Mouse (Mus musculus) neural tube, embryonic 11.5 days (tissue): ENCODE data around the gene Arid1b. TPM values are rescaled to one million over a fixed set of nuclear protein-coding genes. Genes with fewer than 3 reads are reported as not detected.

Source experiments
- ATAC-seq: fragments of 200-750 bp; cut with Nextera tagmentation; 2 replicates; pipeline ENCODE4 v1.8.0; 2017; ENCODE audit warnings: moderate number of reproducible peaks, mild to moderate bottlenecking, moderate TSS enrichment, moderate library complexity; ENCODE audit not compliant: insufficient read depth, low FRiP score, low TSS enrichment
- DNase-seq: peaks from one replicate; pipeline ENCODE4 v3.0.0-alpha.2; 2015; ENCODE audit warnings: low spot score
- H3K27ac ChIP-seq: fragments of 300-500 bp; sonication (generic); 2 replicates; pipeline ENCODE4 v1.5.1; 2014; ENCODE audit warnings: low read depth, mild to moderate bottlenecking, low read length
- H3K27me3 ChIP-seq: fragments of 300-500 bp; sonication (generic); 2 replicates; pipeline ENCODE4 v1.6.1; 2014; ENCODE audit warnings: mild to moderate bottlenecking, low read length, mixed read lengths; ENCODE audit not compliant: control insufficient read depth, insufficient read depth
- H3K36me3 ChIP-seq: fragments of 300-500 bp; sonication (generic); 2 replicates; pipeline ENCODE4 v1.6.1; 2014; ENCODE audit warnings: mild to moderate bottlenecking, low read length, moderate library complexity, mixed read lengths; ENCODE audit not compliant: control insufficient read depth, insufficient read depth
- H3K4me1 ChIP-seq: fragments of 300-500 bp; sonication (generic); 2 replicates; pipeline ENCODE4 v1.6.1; 2014; ENCODE audit warnings: low read length, mixed read lengths; ENCODE audit not compliant: control insufficient read depth, insufficient read depth
- H3K4me2 ChIP-seq: fragments of 300-500 bp; sonication (generic); 2 replicates; pipeline ENCODE4 v1.6.1; 2014; ENCODE audit warnings: low read depth, mild to moderate bottlenecking, moderate library complexity
- H3K4me3 ChIP-seq: fragments of 300-500 bp; sonication (generic); 2 replicates; pipeline ENCODE4 v1.5.1; 2014; ENCODE audit warnings: low read depth, low read length
- H3K9ac ChIP-seq: fragments of 300-500 bp; sonication (generic); 2 replicates; pipeline ENCODE4 v1.6.1; 2014; ENCODE audit warnings: mild to moderate bottlenecking, low read length
- H3K9me3 ChIP-seq: fragments of 300-500 bp; sonication (generic); 2 replicates; pipeline ENCODE4 v1.6.1; 2016; ENCODE audit warnings: low read length; ENCODE audit not compliant: control insufficient read depth
- WGBS: fragments of 180-500 bp; shearing (Covaris S2); extraction: QIAGEN DNeasy Blood & Tissue Kit; methylation state at CpG from one replicate; pipeline ENCODE4 v1.1.7; 2014; 5-methylcytosine and 5-hydroxymethylcytosine counted together
- polyA plus RNA-seq: library from polyadenylated mRNA; unstranded; fragments of >200 nt; fragmentation: Nextera tagmentation; extraction: Ambion mirVana; gene quantifications from 2 replicates; pipeline ENCODE4 v1.2.1, GENCODE M21; 2014

Arid1b gene
- polyA plus RNA-seq, 1 experiment from 2014 or later: 14.3 TPM

DNA sequence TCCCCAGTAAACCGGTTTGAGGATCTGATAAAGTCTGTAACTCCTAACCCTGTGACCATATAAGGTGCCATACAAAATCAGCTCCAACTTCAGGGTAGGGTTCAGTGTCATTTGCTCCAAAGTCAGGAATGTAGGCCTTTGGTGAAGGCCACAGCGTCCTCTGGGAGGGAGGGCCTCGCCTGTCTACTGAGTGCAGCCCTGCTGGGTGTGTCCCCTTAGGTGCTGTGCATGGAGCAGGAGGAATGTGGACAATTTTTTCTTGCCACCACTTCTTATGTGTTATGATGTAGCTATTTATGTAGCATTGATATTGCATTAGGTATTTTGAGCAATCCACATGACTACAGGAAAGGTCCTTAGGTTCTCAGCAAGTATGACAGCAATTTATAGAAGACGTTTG lies 124.0 kb downstream of the Arid1b start:
- H3K27ac ChIP-seq: no peak overlapping the region
- no peak overlapping the region for H3K4me3 ChIP-seq
- H3K9me3 ChIP-seq: no peaks in the 10 kb centered on the region
- DNase-seq (no peak), ATAC-seq (no peak)
- H3K4me2 ChIP-seq: no peak overlapping the region
- H3K9ac ChIP-seq: no peak overlapping the region
- WGBS: 90% methylated on average over 4 of the region's 4 CpGs
- no peaks in the 10 kb centered on the region for H3K4me1 ChIP-seq
- H3K27me3 ChIP-seq: no peaks in the 10 kb centered on the region
- H3K36me3 ChIP-seq: no peaks in the 10 kb centered on the region

DNA sequence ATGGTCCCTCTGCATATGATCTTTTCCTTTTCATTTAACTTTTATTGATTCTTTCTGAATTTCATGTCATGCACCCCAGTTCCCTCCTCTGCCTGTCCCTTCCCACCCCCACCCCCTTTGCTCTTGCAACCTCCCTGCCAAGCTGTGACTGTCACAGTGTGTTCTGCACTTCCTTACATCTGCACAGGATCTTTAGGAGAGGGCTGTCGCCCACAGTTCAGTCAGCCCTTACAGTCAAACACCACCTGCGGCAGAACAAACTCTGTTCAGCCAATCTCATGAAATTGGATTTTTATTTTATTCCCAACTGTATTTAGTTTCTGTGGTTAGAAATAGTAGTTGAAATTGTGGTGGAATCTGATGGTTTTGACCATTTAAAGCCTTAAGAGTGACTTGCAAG lies 130.5 kb downstream of the Arid1b start:
- no peak for ATAC-seq
- no peak for DNase-seq
- WGBS: 55% methylated on average over 2 of the region's 2 CpGs
- Histone ChIP-seq H3K27me3 (no peaks in the 10 kb centered on the region), H3K9me3 (no peaks in the 10 kb centered on the region), H3K4me3 (no peak overlapping the region), H3K9ac (no peak overlapping the region), H3K27ac (no peak overlapping the region), H3K4me1 (no peaks in the 10 kb centered on the region), H3K36me3 (no peaks in the 10 kb centered on the region), H3K4me2 (no peak overlapping the region)

DNA sequence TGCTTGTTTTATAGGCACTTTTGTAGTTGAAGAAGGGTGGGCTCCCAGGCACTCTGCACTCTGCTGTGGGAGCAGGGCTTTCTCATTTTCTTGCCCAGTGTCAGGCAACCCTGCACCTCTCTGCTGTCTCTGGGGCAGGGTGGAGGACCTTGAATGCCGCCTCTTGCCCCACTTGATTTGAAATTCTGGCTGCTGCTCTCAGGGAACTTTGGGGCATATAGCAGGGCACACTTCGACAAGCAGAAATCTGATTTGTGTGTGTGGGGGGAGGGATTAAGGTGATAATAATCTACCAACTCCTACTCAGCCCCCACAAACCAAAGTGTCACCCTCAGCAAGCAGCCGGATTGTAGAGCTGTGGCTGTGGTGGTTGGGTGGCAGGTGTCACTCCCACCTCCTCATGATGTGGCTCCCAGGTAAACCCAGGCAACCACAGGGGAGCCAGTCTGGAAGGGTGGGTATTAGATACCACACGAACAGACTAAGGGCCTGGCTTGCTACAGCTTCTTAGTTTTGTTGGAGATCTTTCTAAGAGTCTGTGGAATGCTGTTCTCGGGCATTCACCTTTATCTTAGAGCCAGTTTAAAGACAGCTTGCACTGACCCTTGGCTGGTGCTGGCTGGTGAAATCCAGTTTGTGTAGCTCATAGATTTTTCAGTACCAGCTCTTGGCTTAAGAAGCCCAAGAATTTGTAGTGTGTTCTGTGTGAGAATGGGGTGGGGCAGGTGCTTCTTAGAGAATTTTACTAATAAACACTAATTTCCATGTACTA lies 131.1 kb downstream of the Arid1b start:
- no peak for DNase-seq
- 80% methylated on average over 5 of the region's 5 CpGs for WGBS
- no peaks in the 10 kb centered on the region for H3K27me3 ChIP-seq
- H3K27ac ChIP-seq: no peak overlapping the region
- no peaks in the 10 kb centered on the region for H3K36me3 ChIP-seq
- no peak overlapping the region for H3K4me2 ChIP-seq
- H3K4me1 ChIP-seq: no peaks in the 10 kb centered on the region
- ATAC-seq: no peak
- no peak overlapping the region for H3K9ac ChIP-seq
- no peaks in the 10 kb centered on the region for H3K9me3 ChIP-seq
- H3K4me3 ChIP-seq: no peak overlapping the region

DNA sequence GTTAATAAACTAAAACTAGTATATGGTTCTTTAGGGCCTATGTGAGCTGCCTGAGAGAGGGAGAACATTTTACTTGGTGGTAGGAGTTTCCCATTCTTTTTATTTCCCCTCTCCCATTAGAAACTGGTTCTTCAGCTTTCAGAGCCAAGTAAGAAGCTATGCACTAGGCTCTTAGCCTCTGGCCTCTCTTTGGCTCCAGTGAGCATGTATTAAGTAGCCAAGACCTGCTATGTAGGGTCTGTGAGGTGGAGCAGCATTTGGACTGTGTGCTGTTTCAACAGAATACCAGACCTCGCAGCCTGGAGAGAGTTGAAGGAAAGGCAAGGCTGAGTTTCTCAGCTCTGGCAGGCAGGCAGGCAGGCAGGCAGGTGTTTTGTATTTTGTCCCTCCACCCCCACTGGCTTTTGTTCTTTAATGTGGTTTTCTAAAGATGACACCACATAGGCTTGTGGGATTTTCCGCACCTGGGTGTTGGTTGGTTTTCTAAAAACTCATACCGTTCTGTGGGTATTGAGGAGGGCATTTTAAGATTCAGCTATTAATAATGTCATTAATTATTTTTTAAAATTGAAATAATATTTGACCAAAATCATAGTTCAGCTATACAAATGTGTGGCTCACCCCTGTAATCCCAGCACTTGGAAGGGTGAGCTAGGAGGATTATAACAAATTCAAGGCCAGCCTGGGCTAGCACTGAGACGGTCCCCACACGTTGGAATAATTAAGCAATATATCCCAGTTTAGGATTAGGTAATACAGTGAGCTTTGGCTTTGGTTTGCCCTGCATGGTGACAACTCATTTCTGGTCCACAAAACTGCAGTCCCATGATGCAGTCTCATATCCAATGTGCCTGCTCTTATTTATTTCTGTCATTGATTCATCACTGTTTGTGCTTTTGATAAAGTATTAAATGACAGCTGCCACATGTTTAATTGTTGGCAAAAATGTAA lies 132.0 kb downstream of the Arid1b start:
- Histone ChIP-seq H3K4me3 (no peak overlapping the region), H3K9ac (no peak overlapping the region), H3K27ac (no peak overlapping the region), H3K4me1 (no peaks in the 10 kb centered on the region), H3K9me3 (no peaks in the 10 kb centered on the region), H3K36me3 (no peaks in the 10 kb centered on the region), H3K27me3 (no peaks in the 10 kb centered on the region), H3K4me2 (no peak overlapping the region)
- 90% methylated on average over 5 of the region's 5 CpGs for WGBS
- DNase-seq (no peak), ATAC-seq (no peak)

DNA sequence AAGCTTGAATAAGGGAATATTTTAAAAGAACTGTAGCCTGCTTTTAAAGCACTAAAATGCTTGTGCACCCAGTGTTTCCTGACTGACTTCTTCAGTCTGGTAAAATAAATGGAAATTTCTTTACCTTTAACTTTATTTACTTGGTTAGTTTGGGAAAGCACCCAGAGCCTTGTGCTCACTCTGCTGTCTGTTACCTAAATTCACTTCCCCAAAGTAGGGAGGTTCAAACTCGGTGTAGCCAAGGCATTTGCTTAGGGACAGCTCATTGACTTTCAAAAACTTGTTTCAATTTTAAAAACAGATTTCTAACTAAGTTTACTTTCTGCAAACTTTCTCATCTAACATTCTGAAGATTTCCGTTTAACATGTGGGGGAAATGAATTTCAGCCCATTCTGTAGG lies 135.5 kb downstream of the Arid1b start:
- Histone ChIP-seq H3K27ac (no peak overlapping the region), H3K4me2 (no peak overlapping the region), H3K4me1 (no peaks in the 10 kb centered on the region), H3K27me3 (no peaks in the 10 kb centered on the region), H3K4me3 (no peak overlapping the region), H3K9me3 (no peaks in the 10 kb centered on the region), H3K9ac (no peak overlapping the region), H3K36me3 (no peaks in the 10 kb centered on the region)
- 85% methylated on average over 2 of the region's 2 CpGs for WGBS
- ATAC-seq: no peak
- no peak for DNase-seq

DNA sequence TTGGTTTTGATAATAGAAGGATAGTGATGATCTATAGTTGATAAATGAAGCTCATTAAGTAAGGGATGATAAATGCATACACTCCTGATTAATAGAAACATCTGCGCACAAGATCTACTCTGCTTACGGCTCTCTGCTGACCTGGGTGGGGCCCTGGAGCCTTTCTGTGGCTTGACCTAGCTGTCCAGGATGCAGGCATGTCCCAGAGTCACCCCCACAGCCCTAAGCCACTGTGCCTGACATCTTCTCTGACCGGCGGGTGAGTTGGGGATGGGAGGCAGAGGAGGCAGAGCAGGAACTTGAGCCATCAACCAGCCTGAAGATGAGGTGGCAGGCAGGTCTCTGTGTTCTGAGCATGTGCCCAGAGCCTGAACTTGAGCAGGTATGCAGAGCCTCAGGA lies 136.0 kb downstream of the Arid1b start:
- WGBS: 90% methylated on average over 4 of the region's 4 CpGs
- Histone ChIP-seq H3K9ac (no peak overlapping the region), H3K4me2 (no peak overlapping the region), H3K9me3 (no peaks in the 10 kb centered on the region), H3K36me3 (no peaks in the 10 kb centered on the region), H3K27me3 (no peaks in the 10 kb centered on the region), H3K4me1 (no peaks in the 10 kb centered on the region), H3K27ac (no peak overlapping the region), H3K4me3 (no peak overlapping the region)
- ATAC-seq (no peak), DNase-seq (no peak)

DNA sequence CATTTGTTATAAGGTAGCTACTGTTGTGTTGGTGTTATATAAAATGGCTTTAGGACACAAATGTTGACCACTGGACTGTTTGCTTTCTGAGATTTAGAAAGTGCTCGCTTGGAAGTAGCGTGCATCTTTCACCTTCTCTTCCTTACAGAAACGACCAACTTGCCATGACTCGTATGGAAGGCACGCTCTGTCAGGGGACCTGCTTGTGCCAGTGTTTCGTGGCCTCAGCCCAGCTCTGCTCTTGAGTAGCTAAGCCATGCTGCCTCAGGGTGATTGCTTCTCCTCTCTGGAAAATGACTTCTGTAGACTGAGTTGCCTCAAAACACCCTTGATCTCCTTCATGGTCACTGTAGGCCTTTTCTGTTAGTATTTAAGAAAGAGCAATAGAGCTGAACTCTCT lies 137.6 kb downstream of the Arid1b start:
- no peak overlapping the region for H3K4me3 ChIP-seq
- H3K27ac ChIP-seq: no peak overlapping the region
- peaks cover 3% of the 10 kb centered on the region; the same call in 1 of the 2 replicates for H3K4me1 ChIP-seq
- ATAC-seq: no peak
- no peak overlapping the region for H3K9ac ChIP-seq
- WGBS: 97% methylated on average over 6 of the region's 6 CpGs
- no peaks in the 10 kb centered on the region for H3K9me3 ChIP-seq
- H3K27me3 ChIP-seq: no peaks in the 10 kb centered on the region
- no peak for DNase-seq
- H3K36me3 ChIP-seq: no peaks in the 10 kb centered on the region
- no peak overlapping the region for H3K4me2 ChIP-seq

DNA sequence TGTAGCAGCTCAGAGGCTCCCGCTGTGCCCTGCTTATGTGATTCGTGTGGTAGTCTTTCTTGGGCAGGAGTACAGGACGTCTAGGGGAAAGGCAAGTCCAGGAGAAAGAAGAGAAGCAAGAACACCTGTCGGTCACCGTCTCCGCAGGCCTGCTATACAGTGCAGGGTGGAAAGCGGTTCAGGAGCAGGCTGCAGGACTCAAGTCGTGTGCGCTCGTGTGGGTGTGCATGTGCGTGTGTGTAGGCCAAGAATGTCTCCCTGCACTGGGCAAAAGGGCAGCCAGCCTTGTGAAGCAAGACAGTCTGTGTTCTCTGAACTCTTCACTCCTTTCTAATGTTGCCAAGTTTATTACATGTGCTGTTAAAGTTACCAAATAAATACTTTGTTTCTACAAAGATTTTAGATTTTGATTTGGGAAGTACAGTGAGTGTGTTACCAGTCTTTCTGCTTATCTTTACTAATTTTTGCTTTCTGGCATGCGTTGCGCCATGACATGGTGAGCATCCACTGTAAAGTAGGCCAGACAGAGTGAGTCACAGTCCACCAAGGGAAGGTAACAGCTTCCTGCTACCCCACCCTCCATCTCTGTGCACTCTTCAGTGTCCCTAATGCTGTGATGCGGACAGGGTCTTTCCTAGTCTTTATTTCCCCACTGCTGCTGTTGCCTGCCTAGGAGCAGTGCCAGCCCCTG lies 138.3 kb downstream of the Arid1b start:
- Histone ChIP-seq H3K9me3 (no peaks in the 10 kb centered on the region), H3K27me3 (no peaks in the 10 kb centered on the region), H3K36me3 (no peaks in the 10 kb centered on the region), H3K9ac (no peak overlapping the region), H3K4me3 (no peak overlapping the region), H3K4me2 (no peak overlapping the region), H3K4me1 (peaks cover 5% of the 10 kb centered on the region; the same call in 1 of the 2 replicates), H3K27ac (no peak overlapping the region)
- WGBS: 97% methylated on average over 14 of the region's 14 CpGs
- ATAC-seq (no peak), DNase-seq (no peak)
